In the genomic region with DNA sequence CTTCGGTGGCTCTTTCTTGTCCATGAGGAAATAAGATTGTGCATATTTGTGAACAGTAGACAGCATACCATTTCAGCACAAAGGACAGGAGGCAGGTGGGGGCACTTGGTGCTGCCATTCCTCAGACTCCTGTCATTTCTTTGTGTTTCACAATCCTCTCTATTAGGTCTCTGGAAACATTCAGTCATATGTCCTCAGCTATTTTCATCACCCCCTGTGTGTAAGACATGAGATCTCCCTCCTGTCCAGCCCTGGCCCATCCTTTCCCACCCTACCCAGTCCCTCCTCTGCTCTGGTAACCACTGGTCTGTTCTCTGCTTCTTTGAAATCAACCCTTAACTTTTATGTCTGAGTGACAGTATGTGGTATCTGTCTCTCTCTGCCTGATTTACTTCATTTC, we compare ENCODE assay signal across 25 mouse cellular contexts. TPM values are rescaled to one million over a fixed set of nuclear protein-coding genes. Genes with fewer than 3 reads are reported as not detected.
DNase-seq lines count a peak whose midpoint lies in the region; ATAC-seq and TF ChIP-seq lines count a peak whose summit lies in the region.
"Had no signal": no experiment of that assay in that cellular context is flagged by ENCODE, and none has a peak within 500 bp of the region (broad histone marks: within the 10 kb centered on the region; RNA-seq: fewer than 3 reads in every experiment).

No protein-coding gene starts in this region.

- no peak for TF ChIP-seq CTCF in intestine, postnatal 0 days (IDR thresholded peaks at IDR 0.05; ENCODE audit: low read depth)
- no peak for TF ChIP-seq CTCF in lung, adult 2 months (IDR thresholded peaks at IDR 0.05; ENCODE audit: insufficient read depth, low read length)

- 58% methylated on average over 1 of the region's 1 CpGs for WGBS in heart, embryonic 13.5 days
- 69% methylated on average over 1 of the region's 1 CpGs for WGBS in intestine, postnatal 0 days
- 87% methylated on average over 1 of the region's 1 CpGs for WGBS in intestine, embryonic 16.5 days
- WGBS in lung, embryonic 16.5 days, result 88% methylated on average over 1 of the region's 1 CpGs
- 53% methylated on average over 1 of the region's 1 CpGs for WGBS in lung, adult 2 months

- no peaks in the 10 kb centered on the region for H3K9me3 ChIP-seq in heart, embryonic 13.5 days
- H3K9me3 ChIP-seq in intestine, postnatal 0 days (ENCODE audit: control insufficient read depth), result no peaks in the 10 kb centered on the region
- no peaks in the 10 kb centered on the region for H3K9me3 ChIP-seq in intestine, embryonic 16.5 days (ENCODE audit: control insufficient read depth, low read length)
- no peaks in the 10 kb centered on the region for H3K9me3 ChIP-seq in lung, embryonic 16.5 days (ENCODE audit: control insufficient read depth, low read length)
- H3K9me3 ChIP-seq: embryonic facial prominence, embryonic 12.5 days; limb, embryonic 10.5 days; neural tube, embryonic 12.5 days had no signal

- no peak overlapping the region for H3ac ChIP-seq in myocyte (ENCODE audit: control insufficient read depth, insufficient read length)

- H3K79me2 ChIP-seq in myocyte (ENCODE audit: control insufficient read depth, insufficient read depth), result peaks cover 95% of the 10 kb centered on the region

- no peak for DNase-seq in heart, postnatal 10 days
- no peak for DNase-seq in lung, adult 2 months
- DNase-seq: adrenal gland, adult 2 months; B cell, adult 2 months; cerebellum, adult 18-20 months; cerebellum, postnatal 14 days; gastrocnemius, postnatal 10 days; kidney, adult 2 months; kidney, postnatal 14 days; lung, postnatal 4 days; midbrain, embryonic 14.5 days; retina, postnatal 1 day; right cerebral cortex, postnatal 25 days; spleen, adult 18-20 months had no signal

- no peak for TF ChIP-seq POLR2A in lung, adult 2 months (IDR thresholded peaks at IDR 0.05; ENCODE audit: borderline replicate concordance, extremely low read depth, low read depth, low read length)
- no peak for TF ChIP-seq POLR2A in myocyte (IDR thresholded peaks at IDR 0.05; ENCODE audit: insufficient read length, low read depth)

- intact Hi-C loops in heart, postnatal 10 days (cut with DNase I), result no loop called here

- no peak for ATAC-seq in heart, embryonic 13.5 days (ENCODE audit: extremely low read depth, insufficient number of reproducible peaks, low FRiP score, low TSS enrichment)
- ATAC-seq in intestine, postnatal 0 days, result no peak
- no peak for ATAC-seq in intestine, embryonic 16.5 days
- ATAC-seq in lung, embryonic 16.5 days (ENCODE audit: low read depth), result no peak
- ATAC-seq: forebrain, embryonic 14.5 days; hindbrain, embryonic 16.5 days had no signal

- peak overlapping the region; percentile 98 for H3K4me2 ChIP-seq in heart, embryonic 13.5 days
- H3K4me2 ChIP-seq in intestine, postnatal 0 days (replicated peaks; ENCODE audit: low read depth), result no peak overlapping the region
- H3K4me2 ChIP-seq in intestine, embryonic 16.5 days (ENCODE audit: low read depth, low read length), result no peak overlapping the region
- H3K4me2 ChIP-seq in lung, embryonic 16.5 days (ENCODE audit: low read depth, low read length), result peak overlapping the region; percentile 36; the same call in 1 of the 2 replicates
- peak overlapping the region; percentile 97 for H3K4me2 ChIP-seq in myocyte (ENCODE audit: low read depth)
- H3K4me2 ChIP-seq: embryonic facial prominence, embryonic 12.5 days; neural tube, embryonic 12.5 days had no signal

- H3K36me3 ChIP-seq in heart, embryonic 13.5 days, result peaks cover 68% of the 10 kb centered on the region
- peaks cover 20% of the 10 kb centered on the region for H3K36me3 ChIP-seq in intestine, postnatal 0 days (ENCODE audit: control insufficient read depth, insufficient read depth)
- peaks cover 9% of the 10 kb centered on the region; the same call in 1 of the 2 replicates for H3K36me3 ChIP-seq in intestine, embryonic 16.5 days (ENCODE audit: control insufficient read depth, insufficient read depth, low read length)
- no peaks in the 10 kb centered on the region for H3K36me3 ChIP-seq in lung, embryonic 16.5 days (ENCODE audit: control insufficient read depth, insufficient read depth, low read length)
- peaks cover 22% of the 10 kb centered on the region for H3K36me3 ChIP-seq in myocyte (ENCODE audit: control insufficient read depth, insufficient read depth)

- H3K27me3 ChIP-seq in heart, embryonic 13.5 days (replicated peaks), result no peaks in the 10 kb centered on the region
- H3K27me3 ChIP-seq in intestine, postnatal 0 days (replicated peaks; ENCODE audit: control insufficient read depth, insufficient read depth, low read length), result no peaks in the 10 kb centered on the region
- H3K27me3 ChIP-seq in intestine, embryonic 16.5 days (replicated peaks; ENCODE audit: control insufficient read depth, insufficient read depth, low read length), result no peaks in the 10 kb centered on the region
- no peaks in the 10 kb centered on the region for H3K27me3 ChIP-seq in lung, embryonic 16.5 days (ENCODE audit: control insufficient read depth, insufficient read depth, low read depth, low read length)
- no peaks in the 10 kb centered on the region for H3K27me3 ChIP-seq in myocyte (ENCODE audit: control insufficient read depth, insufficient read depth, insufficient read length)
- H3K27me3 ChIP-seq: embryonic facial prominence, embryonic 12.5 days; neural tube, embryonic 12.5 days had no signal

- H3K27ac ChIP-seq in heart, embryonic 13.5 days (replicated peaks), result 0 out of 2 replicates have a peak overlapping the region, but pooled peaks have one; percentile 34
- no peak overlapping the region for H3K27ac ChIP-seq in intestine, postnatal 0 days (ENCODE audit: low read depth, low read length)
- H3K27ac ChIP-seq in intestine, embryonic 16.5 days (ENCODE audit: low read length), result no peak overlapping the region
- no peak overlapping the region for H3K27ac ChIP-seq in lung, embryonic 16.5 days (ENCODE audit: low read length)
- H3K27ac ChIP-seq: embryonic facial prominence, embryonic 12.5 days; layer of hippocampus, adult 2 months; limb, embryonic 10.5 days; neural tube, embryonic 12.5 days had no signal

- peak overlapping the region; percentile 41; the same call in 1 of the 2 replicates for H3K9ac ChIP-seq in heart, embryonic 13.5 days
- H3K9ac ChIP-seq in intestine, postnatal 0 days (ENCODE audit: low read depth, low read length), result 0 out of 2 replicates have a peak overlapping the region, but pooled peaks have one; percentile 3
- H3K9ac ChIP-seq in intestine, embryonic 16.5 days (ENCODE audit: low read depth, low read length), result no peak overlapping the region
- no peak overlapping the region for H3K9ac ChIP-seq in lung, embryonic 16.5 days (ENCODE audit: low read length)
- H3K9ac ChIP-seq: embryonic facial prominence, embryonic 12.5 days; neural tube, embryonic 12.5 days had no signal

- no peak overlapping the region for H3K4me3 ChIP-seq in heart, embryonic 13.5 days
- no peak overlapping the region for H3K4me3 ChIP-seq in intestine, postnatal 0 days (ENCODE audit: low read depth, low read length)
- no peak overlapping the region for H3K4me3 ChIP-seq in intestine, embryonic 16.5 days (ENCODE audit: low read length)
- no peak overlapping the region; the same call in 1 of the 2 replicates for H3K4me3 ChIP-seq in lung, embryonic 16.5 days (ENCODE audit: low read length)
- H3K4me3 ChIP-seq in lung, adult 2 months (replicated peaks; ENCODE audit: extremely low read depth, low read depth, low read length), result no peak overlapping the region
- H3K4me3 ChIP-seq in myocyte, result no peak overlapping the region
- H3K4me3 ChIP-seq: embryonic facial prominence, embryonic 12.5 days; layer of hippocampus, adult 2 months; limb, embryonic 10.5 days; neural tube, embryonic 12.5 days had no signal

- peaks cover 86% of the 10 kb centered on the region for H3K4me1 ChIP-seq in heart, embryonic 13.5 days
- peaks cover 21% of the 10 kb centered on the region for H3K4me1 ChIP-seq in intestine, postnatal 0 days (replicated peaks; ENCODE audit: control insufficient read depth, insufficient read depth, low read length)
- peaks cover 62% of the 10 kb centered on the region for H3K4me1 ChIP-seq in intestine, embryonic 16.5 days (ENCODE audit: control insufficient read depth, insufficient read depth, low read length)
- H3K4me1 ChIP-seq in lung, embryonic 16.5 days (replicated peaks; ENCODE audit: control insufficient read depth, insufficient read depth, low read length), result peaks cover 44% of the 10 kb centered on the region
- H3K4me1 ChIP-seq in lung, adult 2 months (ENCODE audit: control insufficient read depth, insufficient read depth, low read length), result peaks cover 38% of the 10 kb centered on the region

TF ChIP-seq in myocyte, 11 proteins besides CTCF, POLR2A, EP300 and RAD21:
- TF ChIP-seq MAX (IDR thresholded peaks at IDR 0.05; ENCODE audit: low read depth) (no peak), MYOD1 (IDR thresholded peaks at IDR 0.05; ENCODE audit: control insufficient read depth in 1 of 3, insufficient read length in 2 of 3, low read depth in 2 of 3) (peak in 1 of 3 experiments; percentile 21), CEBPB (IDR thresholded peaks at IDR 0.05; ENCODE audit: insufficient read depth, poor library complexity, severe bottlenecking) (peak; percentile 50; the same call in 1 of the 2 replicates)

RNA-seq across cellular contexts. Expression of a gene that starts 5.1 kb away (rescaled TPM):
- polyA plus RNA-seq in heart, embryonic 13.5 days (2015; fragmentation: Nextera tagmentation; extraction: Ambion mirVana), result 34.6 and 36.1 TPM in 2 replicates
- total RNA-seq in heart, postnatal 10 days (2021), result 10 to 100 TPM; 49.6 to 53.5 TPM
- polyA plus RNA-seq in intestine, postnatal 0 days (2015; fragmentation: Nextera tagmentation; extraction: Ambion mirVana), result 40.6 and 42.9 TPM in 2 replicates
- polyA plus RNA-seq in intestine, embryonic 16.5 days (2015; fragmentation: Nextera tagmentation; extraction: Ambion mirVana), result 51.5 and 55.7 TPM in 2 replicates
- polyA plus RNA-seq in lung, embryonic 16.5 days (2015; fragmentation: Nextera tagmentation; extraction: Ambion mirVana), result 57.3 and 61.5 TPM in 2 replicates
- 42.0 and 73.5 TPM in 2 replicates for polyA plus RNA-seq in lung, adult 2 months (2012; rRNA removed)
- 23.5 TPM for polyA plus RNA-seq in myocyte (2012; fragmentation: generic; extraction: Trizol)

RNA-seq across cellular contexts. Expression of a gene that starts 46.0 kb away (rescaled TPM):
- polyA plus RNA-seq in heart, embryonic 13.5 days (2015; fragmentation: Nextera tagmentation; extraction: Ambion mirVana), result 37.6 and 41.7 TPM in 2 replicates
- total RNA-seq in heart, postnatal 10 days (2021), result 10 to 100 TPM; 43.5 to 45.3 TPM
- polyA plus RNA-seq in intestine, postnatal 0 days (2015; fragmentation: Nextera tagmentation; extraction: Ambion mirVana), result 37.3 and 42.6 TPM in 2 replicates
- 74.4 and 87.4 TPM in 2 replicates for polyA plus RNA-seq in intestine, embryonic 16.5 days (2015; fragmentation: Nextera tagmentation; extraction: Ambion mirVana)
- 57.9 and 58.1 TPM in 2 replicates for polyA plus RNA-seq in lung, embryonic 16.5 days (2015; fragmentation: Nextera tagmentation; extraction: Ambion mirVana)
- polyA plus RNA-seq in lung, adult 2 months (2012; rRNA removed), result 5.6 and 9.8 TPM in 2 replicates
- 11.0 TPM for polyA plus RNA-seq in myocyte (2012; fragmentation: generic; extraction: Trizol)

Comparison
In these comparisons a context has a peak if more than half of its experiments do, and no peak if none do; other contexts are left out.
1. H3K9ac ChIP-seq: peak in heart, embryonic 13.5 days (single experiment) and intestine, postnatal 0 days (single experiment); none in intestine, embryonic 16.5 days (single experiment) and lung, embryonic 16.5 days (single experiment).
2. H3K4me2 ChIP-seq: peak in heart, embryonic 13.5 days (single experiment), lung, embryonic 16.5 days (single experiment) and myocyte (single experiment); none in intestine, postnatal 0 days (single experiment) and intestine, embryonic 16.5 days (single experiment).